Mouse (Mus musculus) cerebellum, adult 18-20 months (tissue): Measurements from ENCODE around the gene Rasgrp2.
A peak's percentile ranks its signal among the peaks of the same experiment; 100 is the strongest.

Source experiments
- DNase-seq, 2 experiments: peaks; one replicate each; pipeline ENCODE4 v3.0.0; 2021

Rasgrp2 gene

GRCm38 (mm10) chr19:6383470-6383869 is 15.7 kb upstream of the Rasgrp2 start:
- no peak for DNase-seq

GRCm38 (mm10) chr19:6384128-6384527 is 15.0 kb upstream of the Rasgrp2 start, which contains the start of gene Pygm:
Gene Pygm (plus strand): TSS chr19:6384399.
- DNase-seq = peak in 1 of 2 experiments; percentile 47

DNA sequence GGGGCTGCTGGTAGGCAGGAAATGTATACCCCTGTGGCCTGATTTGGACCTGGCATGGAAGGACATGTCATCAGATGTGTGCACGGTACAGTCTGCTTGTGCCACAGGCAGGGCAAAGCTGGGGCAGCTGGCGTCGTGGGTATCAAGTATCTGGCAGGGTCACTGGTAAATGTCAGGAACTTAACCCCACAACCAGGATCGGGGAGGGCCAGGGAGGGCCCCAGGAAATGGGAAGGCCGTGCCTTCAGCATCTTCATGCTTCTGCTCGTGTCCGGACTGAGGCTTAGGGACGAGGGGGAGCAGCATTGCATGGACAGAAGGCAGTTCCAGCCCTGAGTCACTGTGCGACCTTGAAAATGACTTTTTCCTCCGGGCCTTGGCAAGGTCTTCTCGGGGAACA is 14.2 kb upstream of the Rasgrp2 start:
- no peak for DNase-seq

DNA sequence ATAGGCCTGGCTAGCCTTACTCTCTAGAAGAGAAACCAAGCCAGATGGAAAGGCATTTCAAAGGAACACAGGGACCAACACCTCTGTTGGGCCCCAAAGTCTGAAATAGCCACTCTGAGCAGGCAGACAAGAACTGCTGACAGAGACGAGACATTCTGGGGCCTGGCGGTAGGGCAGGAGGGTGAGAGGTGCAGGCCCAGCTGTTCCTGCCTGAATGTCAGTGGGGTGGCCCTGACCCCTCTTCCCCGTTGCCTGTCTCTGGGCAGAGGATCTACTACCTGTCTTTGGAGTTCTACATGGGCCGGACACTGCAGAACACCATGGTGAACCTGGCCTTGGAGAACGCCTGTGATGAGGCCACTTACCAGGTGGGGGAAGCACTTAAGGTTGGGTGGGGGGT is 13.7 kb upstream of the Rasgrp2 start:
- no peak for DNase-seq

DNA sequence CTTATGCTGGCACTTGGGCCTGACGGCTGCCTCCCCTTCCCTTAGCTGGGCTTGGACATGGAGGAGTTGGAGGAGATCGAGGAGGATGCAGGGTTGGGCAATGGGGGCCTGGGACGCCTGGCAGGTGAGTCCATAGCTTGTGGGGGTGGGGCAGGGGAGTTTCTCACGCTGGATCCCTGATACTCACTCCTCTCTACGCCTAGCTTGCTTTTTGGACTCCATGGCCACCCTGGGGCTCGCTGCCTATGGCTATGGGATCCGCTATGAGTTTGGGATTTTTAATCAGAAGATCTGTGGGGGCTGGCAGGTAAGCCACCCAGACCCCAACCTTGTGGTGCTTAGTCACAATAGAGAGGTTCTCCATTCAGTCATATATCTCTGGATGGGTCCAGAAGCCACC is 13.3 kb upstream of the Rasgrp2 start:
- no peak for DNase-seq

- DNase-seq = no peak
Observed at GRCm38 (mm10) chr19:6386234-6386633, 12.9 kb upstream of the Rasgrp2 start.

DNA sequence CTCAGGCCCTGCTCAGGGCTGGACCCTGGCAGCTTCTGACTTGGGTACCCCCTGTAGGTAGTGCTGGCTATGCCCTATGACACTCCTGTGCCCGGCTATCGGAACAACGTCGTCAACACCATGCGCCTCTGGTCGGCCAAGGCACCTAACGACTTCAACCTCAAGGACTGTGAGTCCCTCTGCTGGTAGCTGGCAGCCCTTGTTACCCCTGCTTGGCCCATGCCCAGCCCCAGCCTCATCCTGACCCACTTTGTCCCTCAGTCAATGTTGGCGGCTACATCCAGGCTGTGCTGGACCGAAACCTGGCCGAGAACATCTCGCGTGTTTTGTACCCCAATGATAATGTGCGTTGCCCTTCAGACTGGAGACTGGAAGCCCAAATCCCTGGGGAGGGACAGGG is 11.1 kb upstream of the Rasgrp2 start:
- peak; percentile 70 to 73 for DNase-seq

GRCm38 (mm10) chr19:6389803-6390202 is 9.3 kb upstream of the Rasgrp2 start:
- no peak for DNase-seq

DNA sequence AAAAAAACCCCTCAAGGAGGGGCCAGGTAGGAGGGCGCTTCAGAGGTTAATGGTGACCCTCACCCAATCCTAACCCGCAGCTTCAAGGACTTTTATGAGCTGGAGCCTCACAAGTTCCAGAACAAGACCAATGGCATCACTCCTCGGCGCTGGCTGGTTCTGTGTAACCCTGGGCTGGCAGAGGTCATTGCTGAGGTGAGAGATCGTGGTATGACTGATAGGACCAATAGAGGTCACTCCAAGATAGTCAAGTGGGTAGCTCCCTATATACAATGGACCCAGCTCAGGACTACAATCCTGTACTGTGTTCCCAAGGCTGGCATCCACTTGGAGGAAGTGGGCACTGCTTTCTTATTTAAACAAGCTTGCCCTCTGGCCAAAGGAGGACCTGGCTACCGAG is 8.9 kb upstream of the Rasgrp2 start:
- no peak for DNase-seq

DNA sequence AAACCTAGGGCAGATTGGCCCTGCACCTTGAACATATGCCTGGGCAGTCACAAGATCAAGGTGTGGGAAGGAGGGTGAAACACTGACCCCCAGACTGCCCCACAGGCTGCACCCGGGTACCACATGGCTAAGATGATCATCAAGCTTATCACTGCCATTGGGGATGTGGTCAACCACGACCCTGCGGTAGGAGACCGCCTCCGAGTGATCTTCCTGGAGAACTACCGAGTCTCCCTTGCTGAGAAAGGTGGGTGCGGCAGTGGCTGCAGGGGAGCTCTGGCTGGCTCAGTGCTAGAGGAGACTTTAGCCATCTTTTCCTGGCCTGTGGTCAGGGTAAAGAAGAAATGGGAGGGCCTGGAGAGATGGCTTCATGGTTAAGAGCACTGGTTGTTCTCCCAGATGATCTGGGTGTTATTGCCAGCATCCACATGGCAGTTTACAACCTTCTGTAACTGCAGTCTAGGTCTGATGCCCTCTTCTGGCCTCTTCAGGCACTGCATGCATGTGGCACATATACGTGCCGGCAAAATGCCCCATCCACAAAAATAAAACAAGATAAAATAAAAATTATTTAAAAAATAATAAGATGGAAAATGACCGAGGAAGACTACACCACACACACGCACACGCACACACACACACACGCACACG is 6.3 kb upstream of the Rasgrp2 start:
- no peak for DNase-seq

- DNase-seq = no peak
Observed at GRCm38 (mm10) chr19:6393637-6394036, 5.5 kb upstream of the Rasgrp2 start.

- DNase-seq = no peak
Observed at GRCm38 (mm10) chr19:6396237-6396636, 2.9 kb upstream of the Rasgrp2 start.

GRCm38 (mm10) chr19:6397582-6398249 is 1.4 kb upstream of the Rasgrp2 start:
- no peak for DNase-seq

GRCm38 (mm10) chr19:6398447-6399284 is 474 bp upstream of the Rasgrp2 start:
- peak; percentile 64 for DNase-seq

GRCm38 (mm10) chr19:6400096-6401086 is 1.3 kb downstream of the Rasgrp2 start:
- peak; percentile 30 to 43 for DNase-seq

GRCm38 (mm10) chr19:6401131-6401815 is 2.1 kb downstream of the Rasgrp2 start:
- DNase-seq = peak; percentile 64 to 76

DNA sequence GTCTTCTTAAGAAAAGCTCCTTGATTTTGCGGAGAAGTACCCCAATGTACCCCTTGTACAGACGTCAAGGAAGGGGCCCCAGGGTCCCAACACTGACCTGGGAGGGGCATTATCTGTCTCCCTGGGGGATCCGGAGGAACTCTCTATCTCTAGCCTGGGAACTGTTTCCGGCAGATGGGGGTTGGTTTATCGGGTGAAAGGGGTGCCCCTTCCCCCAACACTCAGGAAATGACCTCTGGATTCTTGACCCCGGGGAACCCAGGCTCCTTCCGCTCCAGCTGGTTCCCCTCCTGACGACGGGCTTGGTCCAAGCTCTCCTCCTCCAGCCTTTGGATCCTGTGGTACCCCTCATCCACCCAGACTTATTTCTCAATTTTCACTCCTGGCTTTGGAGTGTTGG is 2.8 kb downstream of the Rasgrp2 start:
- DNase-seq = no peak

DNA sequence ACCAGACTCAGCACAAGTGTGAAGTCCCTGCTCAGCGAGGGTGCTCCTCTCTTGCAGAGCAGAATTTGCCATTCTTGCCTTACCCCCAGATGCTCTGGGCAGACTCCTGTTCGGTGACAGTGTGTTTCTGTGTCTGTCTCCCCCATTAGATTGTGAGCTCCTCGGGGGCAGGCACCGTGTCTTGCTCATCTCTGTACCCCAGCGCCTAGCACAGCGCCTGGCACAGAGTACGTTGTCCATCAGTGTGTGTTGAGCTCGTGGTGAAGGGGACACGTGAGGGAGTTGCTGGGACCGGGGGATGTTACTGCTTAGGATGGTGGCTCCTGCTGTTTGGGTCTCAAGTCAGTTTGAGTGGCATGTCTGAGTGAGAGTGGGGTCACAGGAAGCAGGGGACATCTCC is 4.7 kb downstream of the Rasgrp2 start:
- no peak for DNase-seq

DNA sequence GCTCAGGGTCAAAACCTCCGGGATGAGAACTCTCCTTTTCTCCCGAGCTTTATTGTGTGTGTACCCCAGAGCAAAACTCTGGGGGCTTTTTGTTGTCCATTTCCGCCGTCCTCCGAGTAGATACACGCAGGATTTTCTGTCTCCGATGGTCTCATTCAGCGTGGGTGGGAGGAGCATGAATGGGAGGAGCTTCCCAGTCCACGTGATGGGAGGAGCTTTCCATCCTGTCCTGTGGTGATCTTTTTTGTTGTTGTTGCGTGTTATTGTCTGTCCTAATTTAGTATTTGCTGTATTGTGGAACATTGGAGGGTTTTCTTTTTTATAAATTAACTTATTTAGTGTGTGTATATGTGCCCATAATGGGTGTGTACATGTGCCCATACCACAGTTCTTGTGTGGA is 6.3 kb downstream of the Rasgrp2 start:
- no peak for DNase-seq

DNA sequence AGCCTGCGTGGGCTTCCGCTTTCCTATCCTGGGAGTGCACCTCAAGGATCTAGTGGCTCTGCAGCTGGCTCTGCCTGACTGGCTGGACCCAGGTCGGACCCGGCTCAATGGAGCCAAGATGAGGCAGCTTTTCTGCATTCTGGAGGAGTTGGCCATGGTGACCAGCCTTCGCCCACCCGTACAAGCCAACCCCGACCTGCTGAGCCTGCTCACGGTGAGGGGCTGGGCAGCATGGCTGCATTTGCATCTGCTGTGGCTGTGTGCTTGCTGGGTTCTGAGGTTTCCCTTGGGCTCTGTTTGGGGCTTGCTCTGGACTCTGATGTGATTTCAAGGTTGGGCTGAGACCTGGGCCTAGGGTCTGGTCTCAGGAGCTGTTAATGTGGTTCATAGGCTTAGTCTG is 8.0 kb downstream of the Rasgrp2 start:
- DNase-seq = no peak

GRCm38 (mm10) chr19:6407816-6408510 is 8.8 kb downstream of the Rasgrp2 start:
- DNase-seq = no peak
